Mouse (Mus musculus) CH12.LX (cell line): ENCODE measurements around the gene Rab36. TPM values are rescaled to one million over a fixed set of nuclear protein-coding genes. Genes with fewer than 3 reads are reported as not detected.

Experiments
- DNase-seq: peaks from one replicate; pipeline ENCODE4 v3.0.0-alpha.2; 2013; ENCODE audit errors: extremely low read depth
- H3K27ac ChIP-seq: 2 replicates; pipeline ENCODE4 v1.5.1; 2012; ENCODE audit warnings: low read depth, mild to moderate bottlenecking, control low read depth, moderate library complexity; ENCODE audit not compliant: insufficient read depth
- H3K27me3 ChIP-seq: replicated peaks from 2 replicates; pipeline ENCODE3; 2012; ENCODE audit warnings: inconsistent platforms
- H3K36me3 ChIP-seq, 2 experiments: replicated peaks in 1 of 2; 2 replicates each; pipeline versions ENCODE3 to v1.6.1; 2012; ENCODE audit warnings: inconsistent platforms in 1 of 2, low read length in 1 of 2, mild to moderate bottlenecking in 1 of 2, mixed read lengths in 1 of 2, moderate library complexity in 1 of 2; ENCODE audit not compliant: control insufficient read depth in 1 of 2, insufficient read depth in 1 of 2
- H3K4me1 ChIP-seq, 2 experiments: 2 replicates each; pipeline ENCODE4 v1.6.1; 2012; ENCODE audit warnings: inconsistent platforms in 1 of 2, moderate library complexity in 1 of 2; ENCODE audit not compliant: insufficient read depth in 2 of 2, control insufficient read depth in 1 of 2
- H3K4me2 ChIP-seq: 2 replicates; pipeline ENCODE4 v1.6.1; 2012; ENCODE audit warnings: low read depth, mild to moderate bottlenecking, control low read depth; ENCODE audit not compliant: poor library complexity, insufficient read depth, severe bottlenecking
- H3K4me3 ChIP-seq, 3 experiments: fragments of 150-350 bp in 1 of 3; sonication (generic) in 1 of 3; replicated peaks in 1 of 3; 2 replicates each; pipeline versions ENCODE3 to v1.5.1; 2011 to 2012; ENCODE audit warnings: low read depth in 2 of 3, low read length in 2 of 3, mild to moderate bottlenecking in 2 of 3, moderate library complexity in 2 of 3, control low read depth in 1 of 3, improper control_type of control experiment in 1 of 3, inconsistent platforms in 1 of 3, mixed read lengths in 1 of 3; ENCODE audit not compliant: poor library complexity in 1 of 3
- H3K79me2 ChIP-seq: replicated peaks from 2 replicates; pipeline ENCODE4 v1.6.1; 2012; ENCODE audit warnings: mild to moderate bottlenecking, moderate library complexity; ENCODE audit not compliant: control insufficient read depth, poor library complexity, insufficient read depth, severe bottlenecking; ENCODE audit errors: extremely low read depth
- H3K9ac ChIP-seq: 2 replicates; pipeline ENCODE4 v1.6.1; 2012; ENCODE audit warnings: low read depth, mild to moderate bottlenecking, control low read depth, moderate library complexity; ENCODE audit not compliant: insufficient read depth
- H3K9me3 ChIP-seq: replicated peaks from 2 replicates; pipeline ENCODE3; 2012; ENCODE audit warnings: low read length, inconsistent platforms, mixed read lengths
- BHLHE40 ChIP-seq: IDR thresholded peaks from 2 replicates; pipeline ENCODE4 v1.6.1; 2011; ENCODE audit warnings: mild to moderate bottlenecking, low read depth, low read length, improper control_type of control experiment
- ELF1 ChIP-seq: IDR thresholded peaks from 2 replicates; pipeline ENCODE4 v1.6.1; 2014; ENCODE audit warnings: low read depth, mild to moderate bottlenecking, inconsistent platforms, low read length, improper control_type of control experiment
- ETS1 ChIP-seq: conservative IDR thresholded peaks from 2 replicates; pipeline ENCODE4 v1.6.1; 2012; ENCODE audit warnings: low read depth, mild to moderate bottlenecking, inconsistent platforms, low read length, improper control_type of control experiment, moderate library complexity
- KAT2A ChIP-seq: IDR thresholded peaks from 2 replicates; pipeline ENCODE4 v1.6.1; 2012; ENCODE audit warnings: low read length, improper control_type of control experiment, inconsistent platforms; ENCODE audit not compliant: insufficient replicate concordance
- MAFK ChIP-seq: IDR thresholded peaks from 2 replicates; pipeline ENCODE4 v1.6.1; 2011; ENCODE audit warnings: low read length, improper control_type of control experiment; ENCODE audit not compliant: insufficient replicate concordance
- MAX ChIP-seq: IDR thresholded peaks from 2 replicates; pipeline ENCODE4 v1.6.1; 2011; ENCODE audit warnings: low read length, improper control_type of control experiment
- MEF2A ChIP-seq: IDR thresholded peaks from 2 replicates; pipeline ENCODE4 v1.6.1; 2014; ENCODE audit warnings: low read depth, mild to moderate bottlenecking, inconsistent platforms, low read length, improper control_type of control experiment, borderline replicate concordance
- MXI1 ChIP-seq: IDR thresholded peaks from 2 replicates; pipeline ENCODE4 v1.6.1; 2011; ENCODE audit warnings: mild to moderate bottlenecking, low read depth, low read length, improper control_type of control experiment
- MYC ChIP-seq: IDR thresholded peaks from 2 replicates; pipeline ENCODE4 v1.6.1; 2011; ENCODE audit warnings: low read depth, mild to moderate bottlenecking, improper control_type of control experiment, low read length
- NELFE ChIP-seq: IDR thresholded peaks from 2 replicates; pipeline ENCODE4 v1.6.1; 2011; ENCODE audit warnings: low read depth, low read length, improper control_type of control experiment
- PAX5 ChIP-seq: IDR thresholded peaks from 2 replicates; pipeline ENCODE4 v1.6.1; 2012; ENCODE audit warnings: low read length, inconsistent platforms, mixed read lengths
- POLR2A ChIP-seq: IDR thresholded peaks from 2 replicates; pipeline ENCODE4 v1.6.1; 2011; ENCODE audit warnings: low read depth, mild to moderate bottlenecking, improper control_type of control experiment, low read length
- SIN3A ChIP-seq: IDR thresholded peaks from 2 replicates; pipeline ENCODE4 v1.6.1; 2012; ENCODE audit warnings: low read length, improper control_type of control experiment, inconsistent platforms
- TBP ChIP-seq: conservative IDR thresholded peaks from 2 replicates; pipeline ENCODE4 v1.6.1; 2011; ENCODE audit warnings: low read depth, low read length, improper control_type of control experiment
- USF2 ChIP-seq: conservative IDR thresholded peaks from 2 replicates; pipeline ENCODE4 v1.6.1; 2011; ENCODE audit warnings: low read depth, low read length, improper control_type of control experiment
- ZC3H11A ChIP-seq: IDR thresholded peaks from 2 replicates; pipeline ENCODE4 v1.6.1; 2012; ENCODE audit warnings: low read depth, mild to moderate bottlenecking, inconsistent platforms, low read length, improper control_type of control experiment
- ZMIZ1 ChIP-seq: IDR thresholded peaks from 2 replicates; pipeline ENCODE4 v1.6.1; 2012; ENCODE audit warnings: low read depth, mild to moderate bottlenecking, inconsistent platforms, low read length, improper control_type of control experiment
- dilution Hi-C: fragments of 300-500 bp; cut with MboI; formaldehyde crosslinking; loops from 2 replicates; pipeline ENCODE4 v1.14.3; 2020; ENCODE audit warnings: low sequenced_read_pairs; ENCODE audit not compliant: extremely low pct_unique_long_range_greater_than_20kb, extremely low pct_ligation_motif_present
- in situ Hi-C: fragments of 300-500 bp; cut with MboI; formaldehyde crosslinking; loops from 3 replicates; pipeline ENCODE4 v1.14.3; 2019; ENCODE audit warnings: low sequenced_read_pairs, low pct_ligation_motif_present, low pct_unique_long_range_greater_than_20kb, mixed read lengths
- polyA plus RNA-seq: library from polyadenylated mRNA; unstranded; fragments of >175 nt; gene quantifications from 2 replicates; pipeline ENCODE4 v1.2.1, GENCODE M21; 2012; ENCODE audit warnings: low read depth; ENCODE audit not compliant: insufficient read length
- total RNA-seq, 2 experiments: library from RNA; depleted of rRNA; stranded (reverse); fragments of 300-350 nt in 1 of 2; fragments of >200 nt in 1 of 2; gene quantifications; 2 replicates each; pipeline ENCODE4 v1.2.3; 2012 to 2014

The Rab36 gene
- total and polyA plus RNA-seq, 3 experiments, result 0.34 to 1.2 (median 0.59) TPM

DNA sequence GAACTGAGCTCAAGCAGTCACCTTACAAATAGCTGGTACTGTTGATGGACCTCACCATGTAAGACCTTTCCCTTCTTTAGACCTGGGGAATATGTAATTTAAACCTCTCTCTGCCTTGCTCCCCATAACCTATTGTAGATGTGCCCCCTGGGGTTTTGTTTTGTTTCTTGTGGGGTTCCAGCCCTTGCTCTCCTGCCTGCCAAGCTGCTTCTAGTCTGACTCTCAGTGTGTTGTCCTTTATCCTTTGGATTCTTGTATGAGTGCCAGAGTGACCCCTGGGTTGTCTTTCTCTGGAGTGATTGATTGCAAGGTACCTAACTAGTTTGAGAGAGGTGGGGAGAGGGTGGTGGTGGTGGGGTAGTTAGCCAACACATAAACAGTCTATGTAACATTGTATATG, 30.6 kb downstream of the Rab36 start:
- Histone ChIP-seq H3K79me2 (peaks cover 50% of the 10 kb centered on the region), H3K36me3 (peaks cover 4 to 57% of the 10 kb centered on the region in 2 experiments), H3K4me2 (no peak overlapping the region), H3K4me3 (no peak overlapping the region), H3K9me3 (no peaks in the 10 kb centered on the region), H3K27me3 (no peaks in the 10 kb centered on the region), H3K4me1 (peaks cover 15 to 84% of the 10 kb centered on the region in 2 experiments), H3K27ac (no peak overlapping the region), H3K9ac (no peak overlapping the region)
- no peak for DNase-seq
- in situ Hi-C loops, result no loop called here
- dilution Hi-C loops, result no loop called here
- no peak for TF ChIP-seq MYC
- TF ChIP-seq USF2, result no peak
- no peak for TF ChIP-seq MAX
- TF ChIP-seq SIN3A, result no peak

- peaks cover 4 to 64% of the 10 kb centered on the region in 2 experiments for H3K36me3 ChIP-seq
- TF ChIP-seq ETS1 (no peak), BHLHE40 (no peak), ZC3H11A (no peak), MAX (no peak), MEF2A (no peak), TBP (no peak), MXI1 (no peak), MAFK (no peak), NELFE (no peak), POLR2A (no peak)
- DNase-seq, result no peak
- H3K4me3 ChIP-seq, result no peak overlapping the region
- no peak overlapping the region for H3K9ac ChIP-seq
- H3K79me2 ChIP-seq, result peaks cover 44% of the 10 kb centered on the region
- no peak overlapping the region for H3K4me2 ChIP-seq
- in situ Hi-C loops (no loop called here), dilution Hi-C loops (no loop called here)
- peaks cover 15 to 79% of the 10 kb centered on the region in 2 experiments for H3K4me1 ChIP-seq
- H3K27ac ChIP-seq, result no peak overlapping the region
- H3K27me3 ChIP-seq, result no peaks in the 10 kb centered on the region
- no peaks in the 10 kb centered on the region for H3K9me3 ChIP-seq
Measured at GRCm38 (mm10) chr10:75068086-75068485, 31.2 kb downstream of the Rab36 start.

- dilution Hi-C loops (no loop called here), in situ Hi-C loops (no loop called here)
- Histone ChIP-seq H3K4me3 (no peak overlapping the region), H3K79me2 (peaks cover 38% of the 10 kb centered on the region), H3K27me3 (no peaks in the 10 kb centered on the region), H3K9ac (no peak overlapping the region), H3K36me3 (peaks cover 6 to 67% of the 10 kb centered on the region in 2 experiments), H3K27ac (no peak overlapping the region), H3K4me2 (no peak overlapping the region), H3K9me3 (no peaks in the 10 kb centered on the region), H3K4me1 (peaks cover 11 to 72% of the 10 kb centered on the region in 2 experiments)
- no peak for TF ChIP-seq ZMIZ1
- no peak for TF ChIP-seq ELF1
- TF ChIP-seq PAX5, result no peak
- no peak for TF ChIP-seq ETS1
- no peak for TF ChIP-seq KAT2A
- no peak for DNase-seq
Measured at GRCm38 (mm10) chr10:75068624-75069328, 31.9 kb downstream of the Rab36 start.
